Mouse (Mus musculus): ENCODE results near the gene Snrnp25. TPM values are rescaled to one million over a fixed set of nuclear protein-coding genes. Genes with fewer than 3 reads are reported as not detected.

The Snrnp25 gene
- polyA plus RNA-seq, 1 experiment, result 29.6 TPM

DNA sequence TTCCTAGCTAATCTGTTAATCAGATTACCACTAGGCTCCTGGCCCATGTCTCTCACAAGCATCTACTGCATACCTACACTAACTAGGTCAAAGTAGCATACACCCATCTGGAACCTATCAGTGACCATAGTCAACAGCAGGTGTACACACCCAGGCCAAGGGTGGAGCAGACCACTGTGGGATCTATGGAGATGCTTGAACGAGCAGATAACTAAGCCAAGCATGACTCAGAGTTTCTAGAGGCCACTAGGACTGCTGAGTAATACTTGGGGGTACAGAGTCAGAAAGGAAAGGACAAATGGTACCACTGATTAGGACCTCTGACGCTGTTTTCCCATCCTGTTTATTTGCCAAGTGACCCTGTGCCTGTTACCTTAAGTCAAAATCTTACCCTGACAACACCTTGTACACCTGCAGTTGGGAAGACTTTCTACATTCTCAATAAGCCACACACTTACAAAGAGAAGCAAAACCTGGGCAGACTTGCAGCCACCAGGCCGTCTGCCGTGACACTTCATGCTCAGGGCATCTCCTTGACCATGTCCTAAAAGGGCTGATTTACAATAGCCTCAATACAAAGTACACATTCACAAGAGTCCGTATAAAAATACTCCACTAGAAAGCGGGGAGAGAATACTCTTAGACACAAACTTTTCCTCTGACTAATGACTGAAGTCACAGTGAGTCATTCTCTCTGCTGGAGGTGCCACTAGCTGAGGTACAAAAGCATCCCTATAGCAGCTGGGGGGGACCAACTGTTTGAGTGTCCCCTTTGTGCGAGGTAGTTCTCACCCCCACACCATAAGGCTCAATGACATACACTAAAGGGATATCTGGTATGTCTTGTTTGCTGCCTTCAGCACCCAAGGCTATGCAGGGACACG is 45.9 kb downstream of the Snrnp25 start:
- Histone ChIP-seq H3K4me3 (ENCODE audit: insufficient read depth, low read length) (no peak overlapping the region), H3K27ac (ENCODE audit: insufficient read depth, low read depth, low read length) (no peak overlapping the region), H3K4me1 (ENCODE audit: control insufficient read depth, insufficient read depth, low read length) (no peaks in the 10 kb centered on the region)
- TF ChIP-seq POLR2A (IDR thresholded peaks at IDR 0.05; ENCODE audit: borderline replicate concordance, low read depth, low read length), result no peak
- TF ChIP-seq CTCF (IDR thresholded peaks at IDR 0.05; ENCODE audit: low read depth, low read length), result no peak

DNA sequence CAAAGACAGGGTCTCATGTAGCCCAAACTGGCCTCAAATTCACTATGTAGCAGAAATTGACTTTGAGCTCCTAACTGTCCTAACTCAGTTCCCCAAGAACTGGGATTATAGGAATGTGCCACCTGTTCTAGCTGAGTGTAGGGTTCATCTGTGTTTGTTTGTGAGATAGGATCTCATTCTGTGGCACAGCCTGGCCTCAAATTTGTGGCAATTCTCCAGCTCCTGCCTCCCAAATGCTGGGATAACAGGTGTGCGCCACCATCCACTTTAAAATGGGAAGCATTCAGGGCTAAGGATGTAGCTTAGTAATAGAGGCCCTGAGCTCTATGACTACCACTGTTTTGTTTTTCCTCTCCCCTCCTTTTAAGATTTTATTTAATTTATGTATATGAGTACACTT is 47.9 kb downstream of the Snrnp25 start:
- Histone ChIP-seq H3K4me3 (ENCODE audit: insufficient read depth, low read length) (no peak overlapping the region), H3K4me1 (ENCODE audit: control insufficient read depth, insufficient read depth, low read length) (no peaks in the 10 kb centered on the region), H3K27ac (ENCODE audit: insufficient read depth, low read depth, low read length) (no peak overlapping the region)
- TF ChIP-seq POLR2A (IDR thresholded peaks at IDR 0.05; ENCODE audit: borderline replicate concordance, low read depth, low read length), result no peak

DNA sequence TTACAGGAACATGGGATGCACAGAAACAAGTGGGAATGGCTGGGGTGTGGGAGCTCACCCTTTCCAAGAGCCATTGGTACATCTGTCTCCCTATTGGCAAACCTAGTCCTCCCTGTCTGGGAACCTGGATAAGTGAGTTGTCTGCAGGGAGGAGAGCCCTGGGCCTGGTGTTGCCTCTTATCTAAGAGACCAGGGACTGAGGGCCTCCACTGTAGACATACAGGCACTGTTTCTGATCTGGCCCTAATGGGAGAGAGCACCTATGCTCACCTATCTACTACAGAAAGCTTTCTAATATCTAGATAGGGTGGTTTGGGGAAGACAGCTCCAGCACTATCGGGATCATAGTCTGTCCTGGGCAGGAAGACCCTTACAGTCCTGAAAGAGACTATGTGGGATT is 50.9 kb downstream of the Snrnp25 start:
- H3K4me1 ChIP-seq (ENCODE audit: control insufficient read depth, insufficient read depth, low read length), result no peaks in the 10 kb centered on the region
- no peak overlapping the region for H3K27ac ChIP-seq (ENCODE audit: insufficient read depth, low read depth, low read length)
- no peak for TF ChIP-seq POLR2A (IDR thresholded peaks at IDR 0.05; ENCODE audit: borderline replicate concordance, low read depth, low read length)
- no peak for TF ChIP-seq CTCF (IDR thresholded peaks at IDR 0.05; ENCODE audit: low read depth, low read length)
- H3K4me3 ChIP-seq (ENCODE audit: insufficient read depth, low read length), result no peak overlapping the region

DNA sequence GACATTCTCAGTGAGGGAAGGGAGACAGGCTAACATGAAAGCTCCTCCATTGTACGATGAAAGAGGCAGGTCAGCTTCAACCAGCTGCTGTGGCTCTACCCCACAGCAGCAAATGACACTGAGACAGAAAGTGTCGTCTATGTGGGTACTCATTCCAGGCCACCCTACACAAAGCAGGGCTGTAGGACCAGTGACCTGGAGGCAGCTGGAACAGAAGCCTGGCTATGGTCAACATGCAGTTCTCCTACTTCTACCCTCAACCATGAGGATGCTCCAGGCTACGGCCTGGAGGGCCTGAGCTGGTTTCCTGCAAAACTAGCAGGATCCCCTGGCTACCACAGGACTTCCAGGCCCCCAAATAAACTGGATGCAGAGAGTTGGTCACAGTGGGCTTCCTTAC is 51.4 kb downstream of the Snrnp25 start:
- Histone ChIP-seq H3K4me1 (ENCODE audit: control insufficient read depth, insufficient read depth, low read length) (no peaks in the 10 kb centered on the region), H3K4me3 (ENCODE audit: insufficient read depth, low read length) (no peak overlapping the region), H3K27ac (ENCODE audit: insufficient read depth, low read depth, low read length) (no peak overlapping the region)
- TF ChIP-seq CTCF (IDR thresholded peaks at IDR 0.05; ENCODE audit: low read depth, low read length), result no peak
- TF ChIP-seq POLR2A (IDR thresholded peaks at IDR 0.05; ENCODE audit: borderline replicate concordance, low read depth, low read length), result no peak

Other genes starting within 250 kb of the Snrnp25 start
- gene 4930524B15Rik, start 239.8 kb upstream of the Snrnp25 start, polyA plus RNA-seq (2012; ENCODE audit: insufficient read depth, insufficient read length, missing spikeins), result not detected in 2 replicates
- gene Nsg2, start 205.0 kb upstream of the Snrnp25 start, polyA plus RNA-seq (2012; ENCODE audit: insufficient read depth, insufficient read length, missing spikeins), result not detected in 2 replicates
- gene Il9r, start 5.1 kb upstream of the Snrnp25 start, polyA plus RNA-seq (2012; ENCODE audit: insufficient read depth, insufficient read length, missing spikeins), result not detected in 2 replicates
- gene Rhbdf1, start 16.9 kb downstream of the Snrnp25 start, polyA plus RNA-seq (2012; ENCODE audit: insufficient read depth, insufficient read length, missing spikeins), result 3.4 and 4.7 TPM in 2 replicates
- 13.8 and 15.3 TPM in 2 replicates for gene Mpg, start 21.1 kb downstream of the Snrnp25 start, polyA plus RNA-seq (2012; ENCODE audit: insufficient read depth, insufficient read length, missing spikeins)
- gene Nprl3, start 62.3 kb downstream of the Snrnp25 start, polyA plus RNA-seq (2012; ENCODE audit: insufficient read depth, insufficient read length, missing spikeins), result 14.2 and 18.5 TPM in 2 replicates
- not detected in 2 replicates for gene Hba-x, start 71.0 kb downstream of the Snrnp25 start, polyA plus RNA-seq (2012; ENCODE audit: insufficient read depth, insufficient read length, missing spikeins)
- not detected in 2 replicates for gene Hba-a1, start 78.1 kb downstream of the Snrnp25 start, polyA plus RNA-seq (2012; ENCODE audit: insufficient read depth, insufficient read length, missing spikeins)
- not detected in 2 replicates for gene Hbq1b, start 81.5 kb downstream of the Snrnp25 start, polyA plus RNA-seq (2012; ENCODE audit: insufficient read depth, insufficient read length, missing spikeins)
- 1.4 TPM in 1 of 2 replicates, not detected in the other for gene Hba-a2, start 91.1 kb downstream of the Snrnp25 start, polyA plus RNA-seq (2012; ENCODE audit: insufficient read depth, insufficient read length, missing spikeins)
- not detected in 2 replicates for gene Hbq1a, start 94.7 kb downstream of the Snrnp25 start, polyA plus RNA-seq (2012; ENCODE audit: insufficient read depth, insufficient read length, missing spikeins)
- gene Sh3pxd2b, start 142.4 kb downstream of the Snrnp25 start, polyA plus RNA-seq (2012; ENCODE audit: insufficient read depth, insufficient read length, missing spikeins), result 54.6 and 64.9 TPM in 2 replicates
- 2.4 and 4.0 TPM in 2 replicates for gene Ubtd2, start 250.0 kb downstream of the Snrnp25 start, polyA plus RNA-seq (2012; ENCODE audit: insufficient read depth, insufficient read length, missing spikeins)